Mouse (Mus musculus): Measurements from ENCODE around the gene Pccb. TPM values are rescaled to one million over a fixed set of nuclear protein-coding genes. Genes with fewer than 3 reads are reported as not detected.

Pccb gene
- total and polyA plus RNA-seq, 2 experiments from 2014 or later = 33.5 to 58.1 TPM

GRCm38 (mm10) chr9:100978666-100979065 is 56.0 kb downstream of the Pccb start:
- Histone ChIP-seq H3K36me3 (ENCODE audit: insufficient read depth, low read length) (peaks cover 13% of the 10 kb centered on the region), H3K9me3 (ENCODE audit: low read length) (no peaks in the 10 kb centered on the region), H3K4me3 (ENCODE audit: low read depth, low read length) (no peak overlapping the region), H3K27ac (ENCODE audit: low read depth, low read length) (no peak overlapping the region), H3K4me1 (ENCODE audit: insufficient read depth, low read length) (no peaks in the 10 kb centered on the region), H3K4me2 (ENCODE audit: low read depth, low read length, poor library complexity, severe bottlenecking) (no peak overlapping the region), H3K9ac (replicated peaks; ENCODE audit: low read length, poor library complexity, severe bottlenecking) (no peak overlapping the region), H3K27me3 (ENCODE audit: insufficient read depth, low read length) (no peaks in the 10 kb centered on the region)
- DNase-seq (ENCODE audit: low spot score) (no peak), ATAC-seq (ENCODE audit: low FRiP score) (no peak)
- WGBS = 95% methylated on average over 5 of the region's 5 CpGs
- no peak for TF ChIP-seq CTCF (IDR thresholded peaks at IDR 0.05)

- TF ChIP-seq CTCF (IDR thresholded peaks at IDR 0.05) = no peak
- H3K4me1 ChIP-seq (ENCODE audit: insufficient read depth, low read length) = no peaks in the 10 kb centered on the region
- no peak overlapping the region for H3K9ac ChIP-seq (replicated peaks; ENCODE audit: low read length, poor library complexity, severe bottlenecking)
- 85% methylated on average over 2 of the region's 2 CpGs for WGBS
- H3K4me2 ChIP-seq (ENCODE audit: low read depth, low read length, poor library complexity, severe bottlenecking) = no peak overlapping the region
- DNase-seq (ENCODE audit: low spot score) = no peak
- H3K27me3 ChIP-seq (ENCODE audit: insufficient read depth, low read length) = no peaks in the 10 kb centered on the region
- H3K4me3 ChIP-seq (ENCODE audit: low read depth, low read length) = no peak overlapping the region
- H3K9me3 ChIP-seq (ENCODE audit: low read length) = no peaks in the 10 kb centered on the region
- no peak overlapping the region for H3K27ac ChIP-seq (ENCODE audit: low read depth, low read length)
- ATAC-seq (ENCODE audit: low FRiP score) = no peak
- no peaks in the 10 kb centered on the region for H3K36me3 ChIP-seq (ENCODE audit: insufficient read depth, low read length)
Observed at GRCm38 (mm10) chr9:100969461-100969860, 65.2 kb downstream of the Pccb start.

- H3K9me3 ChIP-seq (ENCODE audit: low read length) = no peaks in the 10 kb centered on the region
- no peak overlapping the region for H3K4me3 ChIP-seq (ENCODE audit: low read depth, low read length)
- H3K27me3 ChIP-seq (ENCODE audit: insufficient read depth, low read length) = no peaks in the 10 kb centered on the region
- no peaks in the 10 kb centered on the region for H3K4me1 ChIP-seq (ENCODE audit: insufficient read depth, low read length)
- H3K4me2 ChIP-seq (ENCODE audit: low read depth, low read length, poor library complexity, severe bottlenecking) = no peak overlapping the region
- DNase-seq (ENCODE audit: low spot score) (no peak), ATAC-seq (ENCODE audit: low FRiP score) (no peak)
- TF ChIP-seq CTCF (IDR thresholded peaks at IDR 0.05) = no peak
- H3K36me3 ChIP-seq (ENCODE audit: insufficient read depth, low read length) = no peaks in the 10 kb centered on the region
- H3K27ac ChIP-seq (ENCODE audit: low read depth, low read length) = no peak overlapping the region
- H3K9ac ChIP-seq (replicated peaks; ENCODE audit: low read length, poor library complexity, severe bottlenecking) = no peak overlapping the region
- WGBS = 51% methylated on average over 4 of the region's 4 CpGs
Observed at GRCm38 (mm10) chr9:100964106-100964505, 70.6 kb downstream of the Pccb start.

- Histone ChIP-seq H3K36me3 (ENCODE audit: insufficient read depth, low read length) (no peaks in the 10 kb centered on the region), H3K4me3 (ENCODE audit: low read depth, low read length) (no peak overlapping the region), H3K4me2 (ENCODE audit: low read depth, low read length, poor library complexity, severe bottlenecking) (no peak overlapping the region), H3K9ac (replicated peaks; ENCODE audit: low read length, poor library complexity, severe bottlenecking) (no peak overlapping the region), H3K9me3 (ENCODE audit: low read length) (no peaks in the 10 kb centered on the region), H3K4me1 (ENCODE audit: insufficient read depth, low read length) (no peaks in the 10 kb centered on the region), H3K27me3 (ENCODE audit: insufficient read depth, low read length) (no peaks in the 10 kb centered on the region), H3K27ac (ENCODE audit: low read depth, low read length) (no peak overlapping the region)
- DNase-seq (ENCODE audit: low spot score) (no peak), ATAC-seq (ENCODE audit: low FRiP score) (no peak)
- WGBS = 26% methylated on average over 1 of the region's 1 CpGs
- no peak for TF ChIP-seq CTCF (IDR thresholded peaks at IDR 0.05)
Observed at GRCm38 (mm10) chr9:100963428-100963912, 71.2 kb downstream of the Pccb start.

DNA sequence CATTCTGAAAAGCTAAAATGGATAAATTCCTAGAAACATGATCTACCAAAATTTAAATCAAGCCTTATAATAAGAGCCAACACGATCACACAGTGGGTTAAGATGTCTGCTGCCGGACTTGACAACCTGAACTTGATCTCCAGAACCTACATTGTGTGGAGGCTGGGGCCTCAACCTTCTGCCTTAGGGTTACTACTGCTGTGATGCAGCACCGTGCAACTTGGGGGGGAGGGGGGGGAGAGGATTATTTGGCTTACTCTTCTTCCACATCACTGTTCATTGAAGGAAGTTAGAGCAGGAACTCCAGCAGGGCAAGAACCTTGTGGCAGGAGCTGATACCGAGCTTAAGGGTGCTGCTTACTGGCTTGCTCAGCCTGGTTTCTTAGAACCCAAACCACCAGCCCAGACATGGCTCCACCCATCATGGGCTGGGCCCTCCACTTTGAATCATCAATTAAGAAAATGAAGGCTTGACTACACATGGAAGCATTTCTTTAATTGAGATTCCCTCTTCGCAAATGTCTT is 71.7 kb downstream of the Pccb start:
- ATAC-seq (ENCODE audit: low FRiP score) (no peak), DNase-seq (ENCODE audit: low spot score) (no peak)
- no peaks in the 10 kb centered on the region for H3K4me1 ChIP-seq (ENCODE audit: insufficient read depth, low read length)
- H3K27me3 ChIP-seq (ENCODE audit: insufficient read depth, low read length) = no peaks in the 10 kb centered on the region
- WGBS = 47% methylated on average over 5 of the region's 5 CpGs
- H3K9ac ChIP-seq (replicated peaks; ENCODE audit: low read length, poor library complexity, severe bottlenecking) = no peak overlapping the region
- no peaks in the 10 kb centered on the region for H3K9me3 ChIP-seq (ENCODE audit: low read length)
- TF ChIP-seq CTCF (IDR thresholded peaks at IDR 0.05) = no peak
- no peaks in the 10 kb centered on the region for H3K36me3 ChIP-seq (ENCODE audit: insufficient read depth, low read length)
- H3K4me2 ChIP-seq (ENCODE audit: low read depth, low read length, poor library complexity, severe bottlenecking) = no peak overlapping the region
- no peak overlapping the region for H3K4me3 ChIP-seq (ENCODE audit: low read depth, low read length)
- H3K27ac ChIP-seq (ENCODE audit: low read depth, low read length) = no peak overlapping the region

DNA sequence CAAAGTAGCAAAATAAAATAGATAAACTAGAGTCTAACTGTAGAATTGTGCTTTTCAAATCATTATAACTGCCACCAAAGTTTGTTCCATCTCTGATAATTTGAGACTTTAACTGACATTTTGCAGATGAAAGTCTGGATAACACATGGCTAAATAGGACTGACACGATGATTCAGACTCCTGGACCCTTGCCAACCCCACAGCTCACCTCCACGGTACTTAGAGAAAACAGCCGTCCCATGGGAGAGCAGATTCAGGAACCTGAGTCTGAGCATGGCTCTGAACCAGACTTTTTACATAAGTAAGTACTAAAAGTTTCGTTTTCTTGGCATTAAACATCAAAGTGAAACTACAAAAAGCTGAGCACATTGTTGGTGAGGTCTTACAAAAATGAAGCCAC is 83.2 kb downstream of the Pccb start:
- no peak for TF ChIP-seq CTCF (IDR thresholded peaks at IDR 0.05)
- H3K9me3 ChIP-seq (ENCODE audit: low read length) = no peaks in the 10 kb centered on the region
- H3K4me1 ChIP-seq (ENCODE audit: insufficient read depth, low read length) = no peaks in the 10 kb centered on the region
- ATAC-seq (ENCODE audit: low FRiP score) (no peak), DNase-seq (ENCODE audit: low spot score) (peak; percentile 8)
- no peak overlapping the region for H3K4me2 ChIP-seq (ENCODE audit: low read depth, low read length, poor library complexity, severe bottlenecking)
- WGBS = 61% methylated on average over 4 of the region's 4 CpGs
- H3K9ac ChIP-seq (replicated peaks; ENCODE audit: low read length, poor library complexity, severe bottlenecking) = no peak overlapping the region
- H3K36me3 ChIP-seq (ENCODE audit: insufficient read depth, low read length) = peaks cover 8% of the 10 kb centered on the region; the same call in 1 of the 2 replicates
- H3K4me3 ChIP-seq (ENCODE audit: low read depth, low read length) = no peak overlapping the region
- no peak overlapping the region for H3K27ac ChIP-seq (ENCODE audit: low read depth, low read length)
- H3K27me3 ChIP-seq (ENCODE audit: insufficient read depth, low read length) = no peaks in the 10 kb centered on the region
